Mouse (Mus musculus) ES-E14 (cell line): ENCODE data around the gene Prep.

Source experiments
- CHD2 ChIP-seq: IDR thresholded peaks from 2 replicates; pipeline ENCODE4 v1.6.1; 2014; ENCODE audit warnings: mild to moderate bottlenecking, low read depth, low read length, inconsistent platforms
- HCFC1 ChIP-seq: IDR thresholded peaks from 2 replicates; pipeline ENCODE4 v1.6.1; 2012; ENCODE audit warnings: low read length, inconsistent platforms, borderline replicate concordance; ENCODE audit not compliant: insufficient read depth
- ZC3H11A ChIP-seq: IDR thresholded peaks from 2 replicates; pipeline ENCODE4 v1.6.1; 2012; ENCODE audit warnings: low read depth, mild to moderate bottlenecking, inconsistent platforms, low read length, borderline replicate concordance
- ZNF384 ChIP-seq: IDR thresholded peaks from 2 replicates; pipeline ENCODE4 v1.6.1; 2012; ENCODE audit warnings: low read depth, low read length, inconsistent platforms

DNA sequence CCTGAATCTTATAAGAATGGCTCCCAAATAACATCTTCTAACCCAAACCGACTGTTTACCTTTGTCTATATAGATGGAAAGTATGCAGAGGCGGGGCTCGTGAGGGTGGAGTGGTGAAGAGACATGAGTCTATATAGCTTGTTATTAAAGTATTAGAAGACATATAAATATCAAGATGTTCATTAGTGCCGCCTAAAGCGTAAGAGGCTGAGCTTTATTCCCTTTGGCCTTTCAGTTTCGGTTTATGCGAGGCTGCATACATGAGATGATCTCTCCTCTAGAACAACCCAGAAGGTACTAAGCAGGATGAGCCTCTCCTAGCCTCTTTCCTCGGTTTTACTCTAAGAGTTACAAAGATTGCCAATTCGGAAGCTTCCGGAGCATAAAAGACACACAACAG, 47.2 kb upstream of the Prep start:
- TF ChIP-seq ZC3H11A (no peak), HCFC1 (no peak), ZNF384 (no peak), CHD2 (no peak)
